Mouse (Mus musculus) heart, postnatal 0 days (tissue): Measurements from ENCODE around the gene Ect2l.

Experiments
- CTCF ChIP-seq: IDR thresholded peaks from 2 replicates; pipeline ENCODE4 v1.5.1; 2016; ENCODE audit warnings: antibody characterized with exemption, control low read depth, low read depth
- EP300 ChIP-seq: IDR thresholded peaks from 2 replicates; pipeline ENCODE4 v1.6.1; 2016; ENCODE audit warnings: antibody characterized with exemption, low read depth

DNA sequence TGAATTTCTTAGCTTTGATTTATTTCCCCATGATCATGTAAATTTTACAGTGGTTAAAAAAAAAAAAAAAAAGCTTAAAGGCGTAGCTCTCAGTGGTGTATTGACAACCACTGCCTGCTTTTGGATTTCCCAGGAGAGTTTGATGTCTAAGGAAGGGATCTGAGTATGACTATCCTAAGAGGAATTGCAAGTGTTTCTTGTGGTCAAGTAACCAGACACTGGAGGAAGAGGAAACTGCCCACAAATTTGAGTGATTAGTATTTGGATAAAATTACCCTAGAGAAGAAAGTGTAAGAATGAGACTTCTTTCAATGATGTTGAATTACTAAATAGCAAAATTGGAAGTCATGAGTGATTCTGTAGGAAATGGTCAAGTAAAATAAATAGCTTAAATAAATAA, 129.2 kb downstream of the Ect2l start:
- TF ChIP-seq CTCF (no peak), EP300 (no peak)
